Mouse (Mus musculus) embryo, embryonic 9.5 days (tissue): ENCODE data around the gene Gne.

ENCODE experiments used
- DNase-seq: peaks from one replicate; pipeline ENCODE4 v3.0.0-alpha.2; 2017; ENCODE audit errors: extremely low spot score

The Gne gene

DNA sequence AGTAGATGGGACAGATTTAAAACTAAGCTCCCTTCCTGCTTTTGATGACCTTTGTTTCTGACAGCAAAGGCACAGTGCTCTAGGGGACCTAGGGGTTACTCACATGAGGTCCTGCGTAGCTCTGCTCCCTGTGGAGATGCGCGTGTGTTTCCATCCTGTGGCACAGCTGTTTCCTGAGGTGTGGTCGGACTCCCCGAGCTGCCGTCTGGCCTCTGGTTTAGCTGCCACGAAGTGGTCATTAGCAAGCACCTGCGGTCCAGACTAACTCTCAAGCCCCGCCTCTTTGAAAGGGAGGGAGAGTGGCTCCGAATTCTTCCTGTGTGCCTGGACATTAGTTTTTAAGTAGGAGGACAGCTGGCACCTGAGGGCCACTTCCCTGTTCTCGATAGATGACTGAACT is at the start of gene Gne:
Gene Gne (minus strand): TSS at position 233 of the 400 bp plus-strand sequence.
- DNase-seq = no peak

DNA sequence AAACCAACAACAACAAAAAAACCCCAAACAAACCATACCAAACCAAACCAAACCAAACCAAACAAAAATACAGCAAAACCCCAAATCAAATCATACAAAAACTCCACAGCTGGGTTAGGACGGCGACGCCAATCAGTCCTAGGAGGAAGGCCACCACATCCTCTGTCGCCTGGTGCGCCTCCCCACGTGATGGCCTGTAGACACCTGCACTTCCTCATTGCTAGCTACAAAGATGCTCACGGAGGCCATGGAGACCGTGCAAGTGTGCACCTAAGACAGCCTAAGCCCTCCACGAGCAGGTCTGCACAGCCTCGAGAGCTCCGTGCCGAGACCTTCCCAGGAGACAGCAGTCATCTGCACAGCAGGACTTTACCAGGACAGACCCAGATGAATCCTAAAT is 42.8 kb upstream of the Gne start:
- no peak for DNase-seq

- DNase-seq = peak; percentile 44
Observed at GRCm38 (mm10) chr4:44119410-44120201, 35.6 kb upstream of the Gne start.

- DNase-seq = no peak
Observed at GRCm38 (mm10) chr4:44115046-44115445, 31.1 kb upstream of the Gne start.

- no peak for DNase-seq
Observed at GRCm38 (mm10) chr4:44113393-44114138, 29.6 kb upstream of the Gne start.

GRCm38 (mm10) chr4:44112741-44113140 is 28.8 kb upstream of the Gne start:
- DNase-seq = no peak

DNA sequence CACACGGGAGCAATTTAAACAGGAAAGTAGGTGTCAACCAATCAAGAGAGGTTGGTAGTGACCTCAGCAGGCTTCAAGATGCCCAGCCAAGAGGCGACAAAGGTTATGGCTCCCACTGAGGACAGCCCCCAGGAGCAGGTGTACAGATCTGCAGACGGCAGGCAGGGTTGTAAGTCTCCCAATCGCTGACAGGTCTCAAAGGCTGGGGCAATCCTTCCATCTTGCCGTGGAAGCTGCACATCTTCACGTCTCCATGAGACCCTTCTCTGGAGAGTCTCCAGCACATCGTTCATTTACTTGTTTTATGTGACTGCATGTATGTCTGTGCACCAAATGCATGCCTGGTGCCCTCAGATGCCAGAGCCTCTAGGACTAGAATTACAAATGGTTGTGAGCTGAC is 26.8 kb upstream of the Gne start:
- DNase-seq = no peak

GRCm38 (mm10) chr4:44108297-44108696 is 24.3 kb upstream of the Gne start:
- DNase-seq = no peak

DNA sequence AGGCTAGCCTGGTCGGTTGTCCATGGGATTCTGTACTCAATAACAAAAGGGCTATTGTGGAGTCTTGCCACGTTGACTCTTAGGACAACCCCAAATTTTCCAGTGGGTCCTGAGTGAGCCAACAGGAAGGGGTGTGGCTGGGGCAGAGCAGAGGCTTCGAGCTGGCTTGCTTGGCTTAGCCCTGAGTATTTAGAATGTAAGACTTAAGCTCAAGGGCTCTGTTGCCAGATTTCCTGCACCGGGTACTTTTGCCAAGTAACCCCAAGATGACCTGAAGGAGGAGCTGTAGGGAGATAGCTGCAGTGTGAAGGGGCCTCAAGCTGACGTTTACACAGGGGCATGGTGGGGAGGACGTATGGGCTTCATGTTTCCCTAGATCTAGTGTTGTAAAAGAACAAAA is 23.4 kb upstream of the Gne start:
- DNase-seq = no peak

DNA sequence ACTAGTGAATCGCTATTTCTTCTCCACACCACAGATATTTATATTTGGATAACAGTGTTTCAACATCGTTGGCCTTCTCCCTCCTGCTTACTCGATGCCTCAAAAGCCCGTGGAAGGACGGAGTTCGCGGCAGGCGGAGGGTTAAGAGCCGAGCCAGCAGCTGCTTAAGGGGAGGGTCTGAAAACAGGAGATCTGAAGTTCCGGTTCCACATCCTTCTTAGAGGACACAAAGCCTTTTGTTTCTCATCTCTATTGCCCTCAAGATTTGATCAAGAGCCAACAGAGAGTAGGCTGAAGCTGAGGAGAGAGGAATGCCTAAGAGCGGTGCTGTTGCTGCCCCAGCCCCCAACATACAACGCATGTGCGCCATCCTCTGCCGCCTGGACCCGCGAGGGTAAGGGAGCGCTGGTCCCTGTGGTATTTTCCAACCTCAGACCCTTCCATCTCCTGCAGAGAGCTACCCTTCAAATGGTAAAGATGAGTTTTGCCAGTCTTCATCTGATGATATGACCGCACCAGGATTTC is 22.4 kb upstream of the Gne start:
- no peak for DNase-seq

DNA sequence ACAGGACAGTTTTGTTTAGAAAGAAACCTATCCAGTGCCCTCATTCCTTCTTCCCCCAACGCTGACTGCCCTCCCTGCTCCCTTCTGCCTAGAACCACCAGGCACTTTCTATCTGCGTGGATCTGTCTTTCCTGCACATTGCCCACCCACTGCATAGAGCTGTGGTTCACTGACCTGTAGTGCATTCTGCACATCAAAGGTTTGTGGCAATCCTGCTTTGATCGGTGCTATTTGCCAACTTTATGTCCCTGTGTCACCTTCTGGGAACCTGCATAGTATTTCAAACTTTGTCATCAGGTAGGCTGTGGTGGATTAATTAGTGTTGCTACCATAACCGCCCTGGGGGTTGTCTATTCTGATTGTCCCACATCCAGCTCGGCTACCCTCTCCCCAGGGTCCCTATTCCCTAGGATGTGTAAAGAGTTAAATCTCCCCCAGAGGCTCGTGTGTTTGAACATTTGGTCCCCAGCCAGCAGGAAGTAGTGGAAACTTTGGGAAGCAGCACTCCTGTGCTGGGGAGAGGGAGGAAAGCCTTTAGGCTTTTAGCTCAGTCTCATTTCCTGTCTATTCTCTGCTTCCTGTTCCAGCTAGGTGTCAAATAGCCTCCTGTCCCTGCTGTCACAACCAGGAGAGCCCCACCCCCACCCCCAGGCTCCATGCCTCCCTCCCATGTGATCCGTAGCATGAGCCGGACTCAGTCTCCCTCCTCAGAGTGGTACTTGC is 20.4 kb upstream of the Gne start:
- no peak for DNase-seq

GRCm38 (mm10) chr4:44103620-44104019 is 19.6 kb upstream of the Gne start:
- no peak for DNase-seq

DNA sequence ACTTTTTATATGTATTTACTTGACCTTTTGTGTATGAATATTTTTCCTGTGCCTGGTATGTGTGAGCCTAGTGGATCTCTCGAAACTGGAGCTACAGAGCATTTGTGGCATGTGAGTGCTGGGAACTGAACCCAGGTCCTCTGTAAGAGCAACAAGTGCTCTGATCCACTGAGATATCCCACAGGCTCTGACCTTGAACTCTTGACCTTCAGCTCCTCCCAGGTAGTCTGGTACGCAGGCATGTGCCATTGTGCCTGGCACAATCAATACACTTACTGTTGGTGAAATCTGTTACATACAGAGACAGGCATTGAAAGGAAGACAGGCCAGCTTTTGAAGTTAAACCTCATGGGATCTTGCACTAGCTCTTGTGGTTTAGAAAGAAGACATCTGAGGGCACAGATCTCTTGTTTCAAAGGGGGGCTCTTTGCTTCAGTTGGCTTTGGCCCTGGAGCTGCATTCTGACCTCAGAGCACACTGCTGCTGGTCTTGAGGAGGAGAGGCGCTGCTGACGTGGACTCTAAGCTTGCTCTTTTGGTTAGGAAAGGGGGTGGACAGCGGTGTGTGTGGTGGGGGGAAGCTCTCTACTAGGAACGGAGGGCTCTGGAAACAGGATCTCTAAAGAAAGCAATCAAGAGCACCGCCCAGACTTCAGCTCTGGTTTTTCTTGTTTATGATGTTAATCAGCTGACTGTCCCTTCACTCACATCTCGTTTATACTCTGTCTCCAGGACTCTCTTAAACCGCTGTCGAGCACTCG is 13.8 kb upstream of the Gne start:
- DNase-seq = no peak

GRCm38 (mm10) chr4:44094475-44094874 is 10.5 kb upstream of the Gne start:
- DNase-seq = no peak

DNA sequence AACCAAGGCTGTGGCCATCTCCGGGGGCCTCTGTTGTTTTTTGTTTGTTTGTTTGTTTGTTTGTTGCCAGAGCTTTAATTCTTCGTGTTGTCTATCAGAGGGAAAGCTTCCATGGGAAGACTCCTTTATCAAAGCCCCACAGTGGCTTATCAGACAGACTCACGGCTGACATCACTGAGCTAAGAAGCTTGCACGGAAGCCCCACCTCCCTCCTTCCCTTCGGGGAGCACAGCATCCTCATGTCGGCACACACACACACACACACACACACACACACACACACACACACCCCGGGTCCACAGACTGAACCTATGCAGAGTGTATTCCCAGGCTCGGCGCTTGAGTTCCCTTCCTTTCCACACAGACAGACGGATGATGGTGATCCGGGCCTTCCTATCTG is 8.4 kb upstream of the Gne start:
- DNase-seq = no peak

- DNase-seq = no peak
Observed at GRCm38 (mm10) chr4:44085566-44085965, 1.6 kb upstream of the Gne start.

GRCm38 (mm10) chr4:44084602-44085325 is 787 bp upstream of the Gne start:
- no peak for DNase-seq

- DNase-seq = no peak
Observed at GRCm38 (mm10) chr4:44078358-44078933, 5.5 kb downstream of the Gne start.

DNA sequence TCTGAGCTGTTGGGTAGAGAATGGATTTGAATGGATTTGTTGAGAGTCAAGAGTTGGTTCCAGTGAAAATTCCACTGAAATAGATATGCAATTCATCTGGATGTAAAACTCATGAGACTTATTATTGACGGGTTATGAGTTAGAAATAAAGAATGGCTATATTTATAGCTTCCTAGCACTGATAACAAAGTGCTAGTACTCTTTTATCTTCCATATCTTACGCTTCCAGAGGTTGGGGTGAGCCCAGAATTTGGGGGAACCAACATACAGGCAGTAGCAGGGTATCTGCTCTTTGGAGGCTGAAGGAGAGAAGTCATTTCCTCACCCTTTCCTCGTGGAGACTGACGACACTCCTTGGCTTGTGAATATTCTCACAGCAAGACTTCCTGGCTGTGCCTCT is 9.6 kb downstream of the Gne start:
- no peak for DNase-seq

DNA sequence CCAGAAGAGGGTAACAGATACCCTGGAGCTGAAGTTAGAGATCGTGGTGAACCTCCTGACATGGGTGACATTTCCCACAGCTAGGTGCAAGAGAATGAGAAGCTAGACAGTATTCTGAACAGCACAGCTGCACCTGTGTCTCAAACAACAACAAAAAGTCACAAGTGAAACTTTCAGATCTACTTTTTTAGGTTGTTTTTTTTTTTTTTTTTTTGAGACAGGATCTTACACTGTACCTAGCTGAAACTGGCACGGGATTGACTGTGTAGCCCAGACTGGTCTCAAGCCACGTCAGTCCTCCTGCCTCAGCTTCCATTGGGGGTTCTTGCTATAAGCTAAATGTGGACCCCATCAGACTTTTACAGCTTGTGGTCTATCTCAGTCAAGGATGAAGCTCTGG is 10.2 kb downstream of the Gne start:
- DNase-seq = no peak
